Mouse (Mus musculus) adrenal gland, postnatal 14 days (tissue): ENCODE data around the gene Slc29a1. TPM values are rescaled to one million over a fixed set of nuclear protein-coding genes. Genes with fewer than 3 reads are reported as not detected.

ENCODE experiments used
- DNase-seq: peaks from one replicate; pipeline ENCODE4 v3.0.0; 2021; ENCODE audit warnings: mixed read lengths
- total RNA-seq: library from RNA; stranded (reverse); gene quantifications from 2 replicates; pipeline ENCODE4 v1.2.3, GENCODE M21; 2021

Gene Slc29a1
- total RNA-seq, 1 experiment from 2014 or later: 140 TPM

DNA sequence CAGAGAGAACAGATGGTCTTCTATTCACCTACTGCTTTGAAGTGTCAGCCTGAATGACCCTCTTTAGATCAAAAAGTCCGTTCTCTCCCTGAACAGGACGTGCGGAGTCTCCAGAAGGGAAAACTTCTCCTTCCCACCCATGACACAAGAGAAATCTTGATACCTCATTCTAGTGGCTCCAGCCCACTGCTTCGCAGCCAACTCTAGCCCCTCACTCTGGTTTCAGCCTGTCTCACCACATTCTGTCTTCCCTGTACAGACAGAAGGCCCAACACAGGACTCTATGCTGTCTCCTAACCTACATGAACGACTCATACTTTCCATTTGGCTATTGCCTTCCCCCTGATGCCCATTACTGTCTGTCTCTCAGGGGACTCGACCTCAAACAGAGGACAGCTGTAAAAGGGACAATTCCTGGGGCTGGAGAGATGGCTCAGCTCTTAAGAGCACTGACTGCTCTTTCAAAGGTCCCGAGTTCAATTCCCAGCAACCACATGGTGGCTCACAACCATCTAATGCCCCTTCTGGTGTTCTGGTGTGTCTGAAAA is 48.1 kb downstream of the Slc29a1 start:
- DNase-seq: no peak

DNA sequence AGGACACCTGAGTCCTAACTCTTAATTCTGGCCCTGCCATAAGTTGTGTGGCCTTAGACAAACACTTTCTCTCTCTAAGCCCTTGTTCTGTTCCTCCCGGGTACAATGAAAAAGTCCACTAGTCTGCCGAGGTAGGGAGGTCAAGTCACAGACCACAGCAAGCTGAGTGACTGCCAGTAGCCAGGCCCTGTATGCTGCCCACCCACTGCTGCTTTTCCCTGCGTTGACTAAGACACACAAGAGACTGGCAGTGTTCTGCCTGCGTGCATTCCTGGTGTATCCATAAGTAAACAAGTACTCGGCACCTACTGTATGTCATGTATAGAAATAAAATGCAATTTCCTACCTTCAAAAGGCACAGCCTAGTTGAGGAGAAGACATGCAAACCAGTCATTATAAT is 49.2 kb downstream of the Slc29a1 start:
- DNase-seq: no peak

DNA sequence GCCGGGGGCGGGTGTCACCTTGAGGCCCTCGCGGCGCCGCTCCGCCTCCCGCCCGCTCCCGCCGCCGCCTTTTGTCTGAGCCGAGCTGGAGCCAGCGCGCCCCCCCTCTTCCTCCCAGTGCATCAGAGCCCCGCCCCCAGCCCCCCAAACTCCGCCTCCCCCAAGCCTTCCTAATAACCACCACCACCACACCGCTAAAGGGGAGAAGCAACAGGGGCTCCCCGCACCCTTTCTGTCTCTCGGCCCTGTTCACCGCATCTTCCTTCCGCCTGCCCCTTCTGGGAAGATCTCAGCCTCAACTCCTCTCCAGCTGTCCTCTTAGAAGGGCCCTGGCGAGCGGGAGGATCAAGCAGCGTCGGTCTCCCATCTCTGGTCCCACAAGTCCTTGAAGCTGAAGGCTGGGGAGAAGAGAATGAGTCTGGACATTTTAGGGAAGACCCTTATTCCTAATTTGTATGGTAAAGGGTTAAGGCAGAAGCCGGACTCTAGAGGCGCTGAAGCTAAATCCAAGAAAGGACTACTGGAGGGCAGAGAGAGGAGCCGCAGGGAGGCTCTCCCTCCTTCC is 49.7 kb downstream of the Slc29a1 start, which contains the start of gene Tmem151b:
Gene Tmem151b (minus strand): TSS at position 61 of the 565 bp plus-strand sequence.
- no peak for DNase-seq

GRCm38 (mm10) chr17:45548541-45549512 is 50.6 kb downstream of the Slc29a1 start:
- no peak for DNase-seq

- DNase-seq: no peak
Measured at GRCm38 (mm10) chr17:45547461-45548190, 51.8 kb downstream of the Slc29a1 start.

- DNase-seq: no peak
Measured at GRCm38 (mm10) chr17:45546941-45547340, 52.5 kb downstream of the Slc29a1 start.

DNA sequence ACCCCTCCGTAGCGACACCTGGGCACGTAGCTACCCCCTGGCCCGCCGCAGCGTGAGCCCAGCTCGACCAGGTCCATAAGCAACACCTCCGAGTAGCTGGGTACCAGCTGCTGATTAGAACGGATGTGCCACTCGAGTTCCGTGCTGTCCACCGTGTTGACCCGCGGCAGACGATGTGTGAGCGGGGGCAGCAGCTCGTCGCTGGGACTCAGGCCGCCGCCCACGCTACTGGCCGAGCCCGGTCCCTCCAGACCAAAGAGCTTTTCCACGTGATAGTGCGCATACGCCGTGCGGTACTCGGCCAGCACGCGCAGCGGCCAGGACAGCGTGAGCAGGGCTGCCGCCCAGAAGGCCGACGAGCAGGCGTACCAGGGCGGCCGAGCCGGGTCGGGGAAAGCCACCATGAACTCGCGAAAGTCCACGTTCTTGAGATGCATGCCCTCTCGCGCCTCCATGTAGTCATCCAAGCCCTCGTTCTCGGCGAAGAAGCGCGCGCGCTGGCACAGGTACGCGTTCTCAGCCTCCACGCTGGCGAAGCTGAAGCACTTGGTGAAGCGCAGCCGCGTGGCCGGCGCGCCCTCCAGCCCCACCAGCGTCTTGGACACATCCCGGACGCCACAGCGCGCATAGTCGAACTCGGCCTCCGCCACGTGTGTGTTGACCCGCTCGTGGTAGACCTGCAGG is 54.0 kb downstream of the Slc29a1 start:
- no peak for DNase-seq

DNA sequence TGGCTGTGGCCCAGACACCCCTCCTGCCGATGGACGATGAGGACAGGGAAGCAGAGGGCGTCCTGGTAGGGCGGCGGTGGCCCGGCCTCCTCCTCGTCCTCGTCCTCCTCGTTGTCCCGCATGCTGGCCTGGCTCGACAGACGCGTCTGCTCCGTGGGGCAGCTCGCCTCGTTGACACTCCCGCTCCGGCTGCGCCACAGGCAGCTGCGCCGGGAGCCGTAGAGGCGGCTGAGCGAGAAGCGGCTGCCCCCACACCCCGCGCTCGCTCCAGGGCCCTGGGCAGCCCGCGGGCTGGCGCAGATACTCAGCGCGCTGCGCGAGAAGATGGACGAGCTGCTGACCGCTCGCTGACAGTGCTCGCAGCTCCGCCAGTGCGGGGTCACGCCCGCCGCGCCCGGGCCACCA is 54.5 kb downstream of the Slc29a1 start:
- DNase-seq: no peak

DNA sequence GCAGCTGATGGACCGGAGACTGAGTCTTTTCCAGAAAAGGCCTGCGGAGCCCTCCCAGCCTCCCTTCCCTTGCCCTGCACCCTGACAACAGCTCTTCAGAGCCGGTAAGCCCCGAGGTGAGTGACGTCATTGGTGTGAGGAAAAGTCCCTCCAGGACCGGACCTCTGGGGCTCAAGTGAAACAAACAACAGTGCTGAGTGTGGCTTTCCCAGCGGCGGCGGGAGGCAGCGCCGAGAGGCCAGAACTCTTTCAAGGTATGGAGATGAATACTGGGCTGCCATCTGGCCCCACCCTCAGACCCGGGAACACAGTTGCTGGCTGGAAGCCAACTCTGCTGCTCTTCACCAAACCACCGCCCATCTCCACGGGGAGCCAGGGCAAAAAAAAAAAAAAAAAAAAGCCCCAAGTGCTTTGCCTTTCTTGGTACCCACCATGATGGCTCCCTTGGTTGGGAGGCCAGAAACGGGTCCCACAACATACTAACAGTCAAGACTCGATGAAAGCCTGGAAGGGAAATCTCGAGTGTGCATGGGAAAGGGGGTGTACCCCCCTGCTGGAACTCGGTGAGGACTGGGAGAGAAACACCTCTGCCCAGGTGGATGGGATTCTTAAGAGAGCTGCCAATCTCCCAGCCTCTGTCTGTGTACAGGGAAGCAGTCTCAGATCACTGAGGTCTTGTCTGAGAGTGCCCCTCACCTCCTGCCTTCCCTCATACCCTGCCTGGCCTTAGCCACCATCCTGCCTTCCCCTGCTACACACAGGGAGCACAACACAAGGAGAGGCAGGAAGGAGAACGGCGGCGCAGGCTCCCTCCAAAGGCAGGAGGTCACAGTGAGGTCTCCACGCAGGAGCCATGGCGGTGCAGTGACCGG is 55.2 kb downstream of the Slc29a1 start:
- DNase-seq: no peak

DNA sequence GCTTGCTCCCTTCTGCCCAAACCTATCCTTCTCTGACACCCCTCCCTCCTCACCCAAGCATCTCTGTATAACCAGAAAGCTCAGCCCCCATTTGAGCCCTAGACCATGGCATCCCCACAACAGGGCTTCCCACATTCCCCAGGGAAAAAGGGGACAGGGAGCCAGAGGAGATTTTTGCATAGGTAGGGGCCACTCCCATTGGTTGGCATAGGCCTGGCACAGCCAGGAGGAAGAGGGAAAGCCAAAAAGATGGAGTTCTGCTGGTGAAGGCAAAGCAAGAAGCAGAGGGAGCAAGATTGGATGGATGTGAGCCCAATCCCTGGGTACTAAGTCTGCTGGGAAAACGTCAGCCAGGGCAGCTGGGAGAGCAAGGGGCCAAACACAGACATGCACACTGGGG is 56.3 kb downstream of the Slc29a1 start:
- DNase-seq: no peak

GRCm38 (mm10) chr17:45542705-45543104 is 56.7 kb downstream of the Slc29a1 start:
- DNase-seq: no peak

- no peak for DNase-seq
Measured at GRCm38 (mm10) chr17:45542129-45542528, 57.3 kb downstream of the Slc29a1 start.

- DNase-seq: no peak
Measured at GRCm38 (mm10) chr17:45539664-45540063, 59.7 kb downstream of the Slc29a1 start.

- no peak for DNase-seq
Measured at GRCm38 (mm10) chr17:45538394-45538793, 61.0 kb downstream of the Slc29a1 start.

DNA sequence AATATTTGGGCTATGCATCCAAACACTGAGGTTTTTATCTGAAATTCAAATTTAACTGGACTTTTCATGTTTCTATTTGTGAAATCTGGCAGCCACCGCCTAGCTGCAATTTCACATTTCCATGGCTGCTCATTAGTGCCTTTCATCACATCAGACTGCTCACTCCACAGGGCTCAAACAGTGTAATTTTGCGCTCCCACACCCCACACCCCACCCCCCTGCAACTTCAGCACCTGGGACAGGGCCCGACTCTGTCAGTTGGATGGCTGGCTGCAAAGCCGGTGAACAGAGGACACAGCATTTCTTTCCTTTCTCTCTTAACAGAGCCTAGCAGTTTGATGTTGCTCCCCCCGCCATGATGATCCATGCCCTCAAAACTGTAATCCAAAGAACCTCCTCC is 63.1 kb downstream of the Slc29a1 start:
- peak; percentile 74 for DNase-seq

Other genes with a start within 250 kb of the Slc29a1 start
- gene Cdc5l, start 165.9 kb downstream of the Slc29a1 start, total RNA-seq: 44.3 and 44.8 TPM in 2 replicates
- gene Spats1, start 124.2 kb downstream of the Slc29a1 start, total RNA-seq: not detected in 2 replicates
- 17.2 and 18.7 TPM in 2 replicates for gene Aars2, start 92.8 kb downstream of the Slc29a1 start, total RNA-seq
- not detected in 2 replicates for gene Tcte1, start 76.2 kb downstream of the Slc29a1 start, total RNA-seq
- gene Tmem151b, start 49.9 kb downstream of the Slc29a1 start, total RNA-seq: 0.33 and 1.6 TPM in 2 replicates
- 3.6 and 8.7 TPM in 2 replicates for gene Nfkbie, start 43.9 kb downstream of the Slc29a1 start, total RNA-seq
- 54.8 and 56.1 TPM in 2 replicates for gene Slc35b2, start 35.7 kb downstream of the Slc29a1 start, total RNA-seq
- 1,351 and 1,485 TPM in 2 replicates for gene Hsp90ab1, start 26.3 kb downstream of the Slc29a1 start, total RNA-seq
- gene Mymx, start 2.5 kb upstream of the Slc29a1 start, total RNA-seq: 0.44 TPM in 1 of 2 replicates, not detected in the other
- 0.11 and 0.49 TPM in 2 replicates for gene Capn11, start 59.7 kb upstream of the Slc29a1 start, total RNA-seq
- gene Mrpl14, start 86.7 kb upstream of the Slc29a1 start, total RNA-seq: 119 and 122 TPM in 2 replicates
- gene Tmem63b, start 87.3 kb upstream of the Slc29a1 start, total RNA-seq: 45.4 and 48.1 TPM in 2 replicates
- gene 1600014C23Rik, start 134.2 kb upstream of the Slc29a1 start, total RNA-seq: not detected in 2 replicates